9 mouse cellular contexts compared by ENCODE assay signal in the genomic region with DNA sequence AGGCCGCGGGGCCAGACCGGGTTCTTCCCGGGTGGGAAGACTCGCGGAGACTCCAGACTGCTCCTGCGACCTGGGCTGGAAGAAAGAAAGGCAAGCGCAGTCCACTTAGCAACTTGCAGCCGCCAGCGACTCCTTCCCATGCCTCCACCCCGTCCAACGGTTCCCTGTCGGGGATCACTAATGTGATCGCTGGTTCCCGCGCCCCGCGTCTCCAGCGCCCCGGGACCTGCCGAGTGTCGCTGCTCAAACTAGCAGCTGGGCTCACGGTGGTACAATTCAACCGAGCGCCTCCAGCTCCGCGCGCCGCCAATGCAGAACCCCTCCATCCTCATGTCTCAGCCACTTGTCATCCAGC. TPM values are rescaled to one million over a fixed set of nuclear protein-coding genes. Genes with fewer than 3 reads are reported as not detected.
DNase-seq lines count a peak whose midpoint lies in the region; ATAC-seq and TF ChIP-seq lines count a peak whose summit lies in the region.
"Had no signal": no experiment of that assay in that cellular context is flagged by ENCODE, and none has a peak within 500 bp of the region (broad histone marks: within the 10 kb centered on the region; RNA-seq: fewer than 3 reads in every experiment).

No protein-coding gene starts in this region.

- H3K27me3 ChIP-seq in lung, embryonic 16.5 days (ENCODE audit: control insufficient read depth, insufficient read depth, low read depth, low read length), result peaks cover 88% of the 10 kb centered on the region
- H3K27me3 ChIP-seq in forebrain, embryonic 11.5 days (ENCODE audit: control insufficient read depth, insufficient read depth, low read length), result peaks cover 97% of the 10 kb centered on the region
- H3K27me3 ChIP-seq in limb, embryonic 15.5 days, result peaks cover 97% of the 10 kb centered on the region
- peaks cover 35% of the 10 kb centered on the region for H3K27me3 ChIP-seq in stomach, postnatal 0 days (ENCODE audit: control insufficient read depth, insufficient read depth, low read length)

- H3K36me3 ChIP-seq in lung, embryonic 16.5 days (ENCODE audit: control insufficient read depth, insufficient read depth, low read length), result no peaks in the 10 kb centered on the region
- no peaks in the 10 kb centered on the region for H3K36me3 ChIP-seq in forebrain, embryonic 11.5 days (ENCODE audit: control insufficient read depth, insufficient read depth, low read length)
- no peaks in the 10 kb centered on the region for H3K36me3 ChIP-seq in limb, embryonic 15.5 days
- no peaks in the 10 kb centered on the region for H3K36me3 ChIP-seq in stomach, postnatal 0 days (ENCODE audit: control insufficient read depth, insufficient read depth, low read length)

- peak overlapping the region; percentile 39 for H3K4me3 ChIP-seq in lung, embryonic 16.5 days (ENCODE audit: low read length)
- 0 out of 2 replicates have a peak overlapping the region, but pooled peaks have one; percentile 17 for H3K4me3 ChIP-seq in forebrain, embryonic 11.5 days (ENCODE audit: low read depth, low read length)
- peak overlapping the region; percentile 29 for H3K4me3 ChIP-seq in limb, embryonic 15.5 days
- peak overlapping the region; percentile 30 for H3K4me3 ChIP-seq in stomach, postnatal 0 days (ENCODE audit: low read depth, low read length)
- H3K4me3 ChIP-seq: erythroblast, embryonic 14.5 days had no signal

- no peak for TF ChIP-seq EP300 in stomach, postnatal 0 days (optimal IDR thresholded peaks at IDR 0.05)

- H3K27ac ChIP-seq in lung, embryonic 16.5 days (ENCODE audit: low read length), result no peak overlapping the region
- no peak overlapping the region for H3K27ac ChIP-seq in forebrain, embryonic 11.5 days (ENCODE audit: low read depth, low read length)
- H3K27ac ChIP-seq in limb, embryonic 15.5 days, result no peak overlapping the region
- H3K27ac ChIP-seq in stomach, postnatal 0 days (replicated peaks), result no peak overlapping the region

- DNase-seq in lung, postnatal 10 days, result no peak
- peak; percentile 69 for DNase-seq in forebrain, embryonic 11.5 days (ENCODE audit: low spot score)
- no peak for DNase-seq in stomach, postnatal 0 days (ENCODE audit: low spot score)
- DNase-seq in urinary bladder, postnatal 14 days (ENCODE audit: low spot score), result no peak

- H3K9ac ChIP-seq in lung, embryonic 16.5 days (ENCODE audit: low read length), result no peak overlapping the region
- H3K9ac ChIP-seq in forebrain, embryonic 11.5 days (ENCODE audit: low read length), result no peak overlapping the region
- no peak overlapping the region for H3K9ac ChIP-seq in limb, embryonic 15.5 days
- H3K9ac ChIP-seq in stomach, postnatal 0 days (ENCODE audit: low read length), result no peak overlapping the region

- WGBS in lung, embryonic 16.5 days, result under 1% methylated on average over 29 of the region's 29 CpGs
- under 1% methylated on average over 29 of the region's 29 CpGs for WGBS in forebrain, embryonic 11.5 days
- under 1% methylated on average over 29 of the region's 29 CpGs for WGBS in limb, embryonic 15.5 days
- 1% methylated on average over 29 of the region's 29 CpGs for WGBS in stomach, postnatal 0 days

- TF ChIP-seq CTCF in stomach, postnatal 0 days (IDR thresholded peaks at IDR 0.05; ENCODE audit: low read depth), result no peak

- no peaks in the 10 kb centered on the region for H3K9me3 ChIP-seq in lung, embryonic 16.5 days (ENCODE audit: control insufficient read depth, low read length)
- no peaks in the 10 kb centered on the region for H3K9me3 ChIP-seq in forebrain, embryonic 11.5 days (ENCODE audit: control insufficient read depth, low read length)
- H3K9me3 ChIP-seq in limb, embryonic 15.5 days, result no peaks in the 10 kb centered on the region
- no peaks in the 10 kb centered on the region for H3K9me3 ChIP-seq in stomach, postnatal 0 days (ENCODE audit: control insufficient read depth, low read length)

- peaks cover 3% of the 10 kb centered on the region; the same call in 1 of the 2 replicates for H3K4me1 ChIP-seq in lung, embryonic 16.5 days (replicated peaks; ENCODE audit: control insufficient read depth, insufficient read depth, low read length)
- H3K4me1 ChIP-seq in forebrain, embryonic 11.5 days (replicated peaks; ENCODE audit: control insufficient read depth, insufficient read depth, low read length), result peaks cover 6% of the 10 kb centered on the region
- peaks cover 20% of the 10 kb centered on the region for H3K4me1 ChIP-seq in limb, embryonic 15.5 days
- H3K4me1 ChIP-seq in stomach, postnatal 0 days (replicated peaks; ENCODE audit: control insufficient read depth, insufficient read depth), result no peaks in the 10 kb centered on the region

- peak overlapping the region; percentile 48 for H3K4me2 ChIP-seq in lung, embryonic 16.5 days (ENCODE audit: low read depth, low read length)
- peak overlapping the region; percentile 27; the same call in 1 of the 2 replicates for H3K4me2 ChIP-seq in forebrain, embryonic 11.5 days (ENCODE audit: low read depth, low read length, severe bottlenecking)
- peak overlapping the region; percentile 45 for H3K4me2 ChIP-seq in limb, embryonic 15.5 days
- H3K4me2 ChIP-seq in stomach, postnatal 0 days (replicated peaks; ENCODE audit: low read depth), result peak overlapping the region; percentile 42

- no peak for ATAC-seq in lung, embryonic 16.5 days (ENCODE audit: low read depth)
- no peak for ATAC-seq in forebrain, embryonic 11.5 days (replicated peaks; ENCODE audit: low FRiP score)
- no peak for ATAC-seq in limb, embryonic 15.5 days (ENCODE audit: insufficient number of reproducible peaks, low FRiP score, low TSS enrichment, low read depth)
- ATAC-seq in stomach, postnatal 0 days (ENCODE audit: low FRiP score, low TSS enrichment), result no peak
- no peak for ATAC-seq in inflammation-experienced regulatory T-cells, adult 6 months
- no peak for ATAC-seq in monocyte, adult 5-6 weeks (replicated peaks; ENCODE audit: insufficient number of reproducible peaks, low FRiP score, low TSS enrichment, poor library complexity, severe bottlenecking)

RNA-seq across cellular contexts. Expression of a gene that starts 3.9 kb away (rescaled TPM):
- not detected in 2 replicates for polyA plus RNA-seq in lung, embryonic 16.5 days (2015; fragmentation: Nextera tagmentation; extraction: Ambion mirVana)
- 0.72 and 1.7 TPM in 2 replicates for polyA plus RNA-seq in forebrain, embryonic 11.5 days (2014; fragmentation: Nextera tagmentation; extraction: Ambion mirVana)
- not detected in 2 replicates for polyA plus RNA-seq in limb, embryonic 15.5 days (2015; fragmentation: Nextera tagmentation; extraction: Ambion mirVana)
- 0.04 TPM in 1 of 2 replicates, not detected in the other for polyA plus RNA-seq in stomach, postnatal 0 days (2015; fragmentation: Nextera tagmentation; extraction: Ambion mirVana)
- not detected for polyA plus RNA-seq in inflammation-experienced regulatory T-cells, adult 6 months (2017; shearing (Covaris generic))
- total RNA-seq in monocyte, adult 5-6 weeks (2017), result not detected in 3 replicates
- polyA plus RNA-seq: erythroblast, embryonic 14.5 days had no signal
